Mouse (Mus musculus) stomach, embryonic 14.5 days (tissue): ENCODE measurements around the gene Garnl3. TPM values are rescaled to one million over a fixed set of nuclear protein-coding genes. Genes with fewer than 3 reads are reported as not detected.
A peak's percentile ranks its signal among the peaks of the same experiment; 100 is the strongest.

Experiments used
- ATAC-seq: fragments of 200-750 bp; cut with Nextera tagmentation; 2 replicates; pipeline ENCODE4 v1.8.0; 2017; ENCODE audit warnings: low read depth, moderate TSS enrichment; ENCODE audit not compliant: insufficient number of reproducible peaks, insufficient read depth, low FRiP score
- H3K27ac ChIP-seq: fragments of 300-500 bp; sonication (generic); 2 replicates; pipeline ENCODE4 v1.5.1; 2014; ENCODE audit warnings: mild to moderate bottlenecking, low read length, moderate library complexity, mixed read lengths
- H3K27me3 ChIP-seq: fragments of 300-500 bp; sonication (generic); 2 replicates; pipeline ENCODE4 v1.6.1; 2014; ENCODE audit warnings: low read length, control low read depth, mixed read lengths; ENCODE audit not compliant: control insufficient read depth, insufficient read depth
- H3K36me3 ChIP-seq: fragments of 300-500 bp; sonication (generic); 2 replicates; pipeline ENCODE4 v1.6.1; 2014; ENCODE audit warnings: mild to moderate bottlenecking, control low read depth, low read length, moderate library complexity, mixed read lengths; ENCODE audit not compliant: control insufficient read depth, insufficient read depth
- H3K4me1 ChIP-seq: fragments of 300-500 bp; sonication (generic); 2 replicates; pipeline ENCODE4 v1.6.1; 2014; ENCODE audit warnings: low read length, control low read depth, mixed read lengths; ENCODE audit not compliant: control insufficient read depth, insufficient read depth
- H3K4me2 ChIP-seq: fragments of 300-500 bp; sonication (generic); replicated peaks from 2 replicates; pipeline ENCODE4 v1.6.1; 2014; ENCODE audit warnings: low read depth, low read length, control low read depth
- H3K4me3 ChIP-seq: fragments of 300-500 bp; sonication (generic); 2 replicates; pipeline ENCODE4 v1.5.1; 2014; ENCODE audit warnings: low read depth, low read length, control low read depth
- H3K9ac ChIP-seq: fragments of 300-500 bp; sonication (generic); replicated peaks from 2 replicates; pipeline ENCODE4 v1.6.1; 2014; ENCODE audit warnings: low read depth, mild to moderate bottlenecking, control low read depth, low read length, moderate library complexity, mixed read lengths
- H3K9me3 ChIP-seq: fragments of 300-500 bp; sonication (generic); 2 replicates; pipeline ENCODE4 v1.6.1; 2016; ENCODE audit warnings: low read depth, low read length, control low read depth; ENCODE audit not compliant: control insufficient read depth
- WGBS: fragments of 180-500 bp; shearing (Covaris S2); extraction: QIAGEN DNeasy Blood & Tissue Kit; methylation state at CpG from one replicate; pipeline ENCODE4 v1.1.7; 2014; 5-methylcytosine and 5-hydroxymethylcytosine counted together
- polyA plus RNA-seq: library from polyadenylated mRNA; unstranded; fragments of >200 nt; fragmentation: Nextera tagmentation; extraction: Ambion mirVana; gene quantifications from 2 replicates; pipeline ENCODE4 v1.2.1, GENCODE M21; 2014

The Garnl3 gene
- polyA plus RNA-seq, 1 experiment from 2014 or later: 22.0 TPM

GRCm38 (mm10) chr2:32966689-32967631 lies 164.5 kb downstream of the Garnl3 start:
- under 1% methylated on average over 55 of the region's 55 CpGs for WGBS
- peak; percentile 85 for ATAC-seq
- peak overlapping the region; percentile 65 for H3K9ac ChIP-seq
- peaks cover 6% of the 10 kb centered on the region; the same call in 1 of the 2 replicates for H3K4me1 ChIP-seq
- H3K27ac ChIP-seq: peak overlapping the region; percentile 95
- peak overlapping the region; percentile 92 for H3K4me2 ChIP-seq
- H3K36me3 ChIP-seq: peaks cover 29% of the 10 kb centered on the region
- peak overlapping the region; percentile 66 for H3K4me3 ChIP-seq
- H3K27me3 ChIP-seq: no peaks in the 10 kb centered on the region
- H3K9me3 ChIP-seq: no peaks in the 10 kb centered on the region

DNA sequence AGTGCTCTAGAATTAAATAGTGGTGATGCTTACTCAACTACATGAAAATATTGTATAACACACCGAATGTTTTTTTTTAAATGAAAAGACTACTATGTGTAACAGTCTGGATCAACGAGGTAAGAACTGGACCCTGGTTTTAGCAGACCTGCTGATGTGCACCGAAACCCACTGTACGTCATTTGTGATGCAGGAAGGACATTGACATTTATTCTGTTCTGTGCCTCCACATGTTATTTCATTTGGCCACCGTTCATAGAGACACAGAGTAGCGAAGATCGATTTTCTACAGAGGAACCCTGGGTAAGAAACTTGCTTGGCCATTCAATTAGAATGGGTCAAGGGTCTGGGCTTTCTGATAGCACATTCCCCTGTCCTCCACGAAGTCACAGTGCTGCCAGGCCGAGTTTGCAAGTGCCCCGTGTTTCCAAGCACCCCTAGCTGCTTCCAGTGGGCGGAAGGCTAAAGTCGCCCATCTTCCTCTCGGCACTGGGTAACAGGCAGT lies 165.2 kb downstream of the Garnl3 start:
- Histone ChIP-seq H3K4me2 (peak overlapping the region; percentile 92), H3K9me3 (no peaks in the 10 kb centered on the region)

DNA sequence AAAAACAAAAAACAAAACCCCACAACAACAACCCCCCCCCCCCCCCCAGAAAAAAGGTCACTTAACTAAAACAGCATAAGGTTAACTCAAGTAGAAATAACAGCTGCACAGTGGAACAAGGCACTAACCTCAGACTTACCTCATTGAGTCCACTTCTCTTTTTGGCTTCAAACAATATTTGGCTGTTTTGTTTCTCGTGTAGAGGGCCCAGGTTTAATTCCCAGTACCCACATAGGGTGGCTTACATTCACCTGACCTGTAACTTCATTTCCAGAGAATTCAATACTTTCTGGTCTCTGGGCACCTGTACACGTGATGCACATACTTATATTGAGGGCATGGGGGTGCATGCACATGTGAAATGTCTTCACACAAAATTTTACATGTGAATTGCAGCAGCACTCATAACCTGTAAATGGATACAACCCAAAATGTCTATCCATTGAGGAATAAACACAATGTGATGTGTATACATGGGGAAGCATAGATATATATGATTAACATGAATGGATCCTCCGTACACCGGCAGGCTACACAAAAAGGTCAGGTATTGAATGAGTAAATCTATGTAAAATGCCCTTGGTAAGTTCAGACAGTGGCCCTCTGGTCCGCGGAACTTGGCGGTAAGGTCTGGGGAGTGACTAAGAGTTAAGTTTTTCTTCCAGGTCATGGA lies 165.8 kb downstream of the Garnl3 start:
- 9% methylated on average over 7 of the region's 7 CpGs for WGBS
- H3K9ac ChIP-seq: no peak overlapping the region
- H3K36me3 ChIP-seq: peaks cover 29% of the 10 kb centered on the region
- H3K27me3 ChIP-seq: no peaks in the 10 kb centered on the region
- H3K4me1 ChIP-seq: peaks cover 10% of the 10 kb centered on the region; the same call in 1 of the 2 replicates
- 0 out of 2 replicates have a peak overlapping the region, but pooled peaks have one; percentile 66 for H3K4me3 ChIP-seq
- ATAC-seq: no peak
- no peaks in the 10 kb centered on the region for H3K9me3 ChIP-seq
- no peak overlapping the region for H3K27ac ChIP-seq
- peak overlapping the region; percentile 92 for H3K4me2 ChIP-seq

More for the DNA sequence above, 165.2 kb downstream of the Garnl3 start:
- Histone ChIP-seq H3K27ac (peak overlapping the region; percentile 95), H3K36me3 (peaks cover 29% of the 10 kb centered on the region), H3K27me3 (no peaks in the 10 kb centered on the region), H3K4me1 (peaks cover 6% of the 10 kb centered on the region; the same call in 1 of the 2 replicates), H3K9ac (peak overlapping the region; percentile 65), H3K4me3 (peak overlapping the region; percentile 66)
- ATAC-seq: no peak
- 7% methylated on average over 13 of the region's 13 CpGs for WGBS

GRCm38 (mm10) chr2:32964659-32965457 lies 166.6 kb downstream of the Garnl3 start:
- Histone ChIP-seq H3K27ac (no peak overlapping the region), H3K4me2 (no peak overlapping the region), H3K9ac (no peak overlapping the region), H3K27me3 (no peaks in the 10 kb centered on the region), H3K36me3 (peaks cover 29% of the 10 kb centered on the region), H3K9me3 (no peaks in the 10 kb centered on the region), H3K4me1 (peaks cover 13% of the 10 kb centered on the region; the same call in 1 of the 2 replicates), H3K4me3 (no peak overlapping the region)
- 36% methylated on average over 10 of the region's 10 CpGs for WGBS
- no peak for ATAC-seq

- no peak for ATAC-seq
- peaks cover 13% of the 10 kb centered on the region; the same call in 1 of the 2 replicates for H3K4me1 ChIP-seq
Measured at GRCm38 (mm10) chr2:32963981-32964380, 167.5 kb downstream of the Garnl3 start.

DNA sequence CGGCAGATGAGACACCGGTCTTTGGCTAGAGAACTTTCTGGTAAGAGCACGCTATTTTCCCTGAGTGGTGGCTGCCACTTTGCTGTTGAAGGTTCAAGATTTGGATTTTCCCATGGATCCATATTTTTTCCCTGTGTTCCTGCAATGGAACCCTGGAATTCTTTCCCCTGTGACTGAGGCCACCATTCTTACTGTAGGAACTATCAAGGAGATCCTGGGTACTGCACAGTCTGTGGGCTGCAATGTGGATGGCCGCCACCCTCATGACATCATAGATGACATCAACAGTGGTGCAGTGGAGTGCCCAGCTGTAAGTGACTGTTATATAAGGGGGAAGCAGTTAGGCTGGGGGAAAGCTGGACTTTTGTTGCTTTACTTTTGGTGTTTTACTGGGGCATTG lies 167.9 kb downstream of the Garnl3 start:
- peak overlapping the region; percentile 89 for H3K4me2 ChIP-seq
- peaks cover 29% of the 10 kb centered on the region for H3K36me3 ChIP-seq
- peaks cover 13% of the 10 kb centered on the region; the same call in 1 of the 2 replicates for H3K4me1 ChIP-seq
- no peak for ATAC-seq
- H3K27ac ChIP-seq: no peak overlapping the region
- no peaks in the 10 kb centered on the region for H3K9me3 ChIP-seq
- WGBS: 57% methylated on average over 4 of the region's 4 CpGs
- no peaks in the 10 kb centered on the region for H3K27me3 ChIP-seq
- H3K9ac ChIP-seq: no peak overlapping the region
- H3K4me3 ChIP-seq: peak overlapping the region; percentile 85; the same call in 1 of the 2 replicates

More at GRCm38 (mm10) chr2:32963981-32964380, 167.5 kb downstream of the Garnl3 start:
- Histone ChIP-seq H3K4me3 (peak overlapping the region; percentile 85; the same call in 1 of the 2 replicates), H3K4me2 (peak overlapping the region; percentile 89; the same call in 1 of the 2 replicates), H3K27me3 (no peaks in the 10 kb centered on the region), H3K27ac (no peak overlapping the region), H3K9me3 (no peaks in the 10 kb centered on the region), H3K9ac (no peak overlapping the region), H3K36me3 (peaks cover 29% of the 10 kb centered on the region)
- 64% methylated on average over 1 of the region's 1 CpGs for WGBS

DNA sequence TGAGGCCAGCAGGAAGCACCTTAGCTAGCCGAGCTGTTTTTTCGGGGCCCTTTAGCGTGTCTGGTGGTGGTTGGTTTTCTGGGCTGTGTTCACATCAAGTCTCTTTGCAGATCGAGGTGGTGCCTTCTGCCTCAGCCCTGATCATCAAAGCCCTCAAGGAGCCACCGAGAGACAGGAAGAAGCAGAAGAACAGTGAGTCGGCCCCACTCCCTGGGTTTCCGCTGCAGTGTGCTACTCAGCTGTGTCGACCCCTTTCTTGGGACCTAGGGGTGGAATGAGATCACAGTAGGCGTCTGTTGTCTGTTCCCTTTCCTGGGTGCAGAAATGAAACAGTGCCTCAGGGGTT lies 168.6 kb downstream of the Garnl3 start:
- Histone ChIP-seq H3K27ac (peak overlapping the region; percentile 91; the same call in 1 of the 2 replicates), H3K4me3 (peak overlapping the region; percentile 85), H3K4me1 (peaks cover 13% of the 10 kb centered on the region; the same call in 1 of the 2 replicates), H3K9me3 (no peaks in the 10 kb centered on the region), H3K9ac (peak overlapping the region; percentile 92), H3K4me2 (peak overlapping the region; percentile 89), H3K27me3 (no peaks in the 10 kb centered on the region), H3K36me3 (peaks cover 29% of the 10 kb centered on the region)
- WGBS: 7% methylated on average over 9 of the region's 9 CpGs
- ATAC-seq: no peak
